Comparison of ENCODE assay signal across 13 mouse cellular contexts in genomic region chr7:127925252-127925651, GRCm38 (mm10). TPM values are rescaled to one million over a fixed set of nuclear protein-coding genes. Genes with fewer than 3 reads are reported as not detected.
DNase-seq lines count a peak whose midpoint lies in the region; ATAC-seq lines count a peak whose summit lies in the region.
"Had no signal": no experiment of that assay in that cellular context is flagged by ENCODE, and none has a peak within 500 bp of the region (broad histone marks: within the 10 kb centered on the region; RNA-seq: fewer than 3 reads in every experiment).

No protein-coding gene starts in this region.

- 0 out of 2 replicates have a peak overlapping the region, but pooled peaks have one; percentile 15 for H3K27ac ChIP-seq in forebrain, embryonic 10.5 days
- no peak overlapping the region for H3K27ac ChIP-seq in forebrain, embryonic 11.5 days (ENCODE audit: low read depth, low read length)
- peak overlapping the region; percentile 95 for H3K27ac ChIP-seq in stomach, embryonic 16.5 days (ENCODE audit: low read length)
- H3K27ac ChIP-seq: gastrocnemius, adult 2 months had no signal

- peaks cover 21% of the 10 kb centered on the region for H3K4me1 ChIP-seq in forebrain, embryonic 10.5 days
- H3K4me1 ChIP-seq in forebrain, embryonic 11.5 days (replicated peaks; ENCODE audit: control insufficient read depth, insufficient read depth, low read length): peaks cover 5% of the 10 kb centered on the region; the same call in 1 of the 2 replicates
- peaks cover 5% of the 10 kb centered on the region for H3K4me1 ChIP-seq in stomach, embryonic 16.5 days (ENCODE audit: control insufficient read depth, insufficient read depth, low read length)

- DNase-seq in forebrain, embryonic 10.5 days (ENCODE audit: extremely low spot score, low spot score): no peak
- DNase-seq in forebrain, embryonic 11.5 days (ENCODE audit: low spot score): no peak
- peak; percentile 94 for DNase-seq in kidney, adult 11 months
- peak; percentile 86 to 92 for DNase-seq in lung, adult 18-20 months
- no peak for DNase-seq in layer of hippocampus, postnatal 10 days (ENCODE audit: low spot score in 2 of 2)
- no peak for DNase-seq in cerebellum, postnatal 36 days
- DNase-seq in heart, postnatal 4 days: no peak
- DNase-seq: adrenal gland, postnatal 10 days; cerebellum, adult 11-12 months; gastrocnemius, adult 2 months; right cerebral cortex, adult 18-20 months had no signal

- no peaks in the 10 kb centered on the region for H3K9me3 ChIP-seq in forebrain, embryonic 10.5 days
- no peaks in the 10 kb centered on the region for H3K9me3 ChIP-seq in forebrain, embryonic 11.5 days (ENCODE audit: control insufficient read depth, low read length)
- H3K9me3 ChIP-seq in stomach, embryonic 16.5 days (replicated peaks; ENCODE audit: control insufficient read depth, low read length): no peaks in the 10 kb centered on the region

- no peak overlapping the region for H3K9ac ChIP-seq in forebrain, embryonic 11.5 days (ENCODE audit: low read length)
- H3K9ac ChIP-seq in stomach, embryonic 16.5 days (ENCODE audit: low read length): peak overlapping the region; percentile 58; the same call in 1 of the 2 replicates

- peaks cover 26% of the 10 kb centered on the region for H3K27me3 ChIP-seq in forebrain, embryonic 10.5 days (ENCODE audit: poor library complexity, severe bottlenecking)
- peaks cover 5% of the 10 kb centered on the region; the same call in 1 of the 2 replicates for H3K27me3 ChIP-seq in forebrain, embryonic 11.5 days (ENCODE audit: control insufficient read depth, insufficient read depth, low read length)
- H3K27me3 ChIP-seq in stomach, embryonic 16.5 days (ENCODE audit: control insufficient read depth, insufficient read depth, low read length): no peaks in the 10 kb centered on the region

- no peak overlapping the region for H3K4me3 ChIP-seq in forebrain, embryonic 10.5 days
- no peak overlapping the region for H3K4me3 ChIP-seq in forebrain, embryonic 11.5 days (ENCODE audit: low read depth, low read length)
- no peak overlapping the region for H3K4me3 ChIP-seq in stomach, embryonic 16.5 days (replicated peaks; ENCODE audit: low read length)
- H3K4me3 ChIP-seq: gastrocnemius, adult 2 months had no signal

- H3K36me3 ChIP-seq in forebrain, embryonic 10.5 days (replicated peaks): peaks cover 74% of the 10 kb centered on the region
- peaks cover 3% of the 10 kb centered on the region; the same call in 1 of the 2 replicates for H3K36me3 ChIP-seq in forebrain, embryonic 11.5 days (ENCODE audit: control insufficient read depth, insufficient read depth, low read length)
- peaks cover 6% of the 10 kb centered on the region for H3K36me3 ChIP-seq in stomach, embryonic 16.5 days (ENCODE audit: control insufficient read depth, insufficient read depth, low read length)

- 53% methylated on average over 5 of the region's 5 CpGs for WGBS in forebrain, embryonic 10.5 days
- 56% methylated on average over 5 of the region's 5 CpGs for WGBS in forebrain, embryonic 11.5 days
- 51% methylated on average over 5 of the region's 5 CpGs for WGBS in stomach, embryonic 16.5 days

- no peak for ATAC-seq in forebrain, embryonic 11.5 days (replicated peaks; ENCODE audit: low FRiP score)
- ATAC-seq in stomach, embryonic 16.5 days (ENCODE audit: insufficient read depth, low FRiP score): peak; percentile 85

- no peak overlapping the region for H3K4me2 ChIP-seq in forebrain, embryonic 11.5 days (ENCODE audit: low read depth, low read length, severe bottlenecking)
- peak overlapping the region; percentile 43; the same call in 1 of the 2 replicates for H3K4me2 ChIP-seq in stomach, embryonic 16.5 days (ENCODE audit: low read depth, low read length)

RNA-seq across cellular contexts. Expression of gene Prss8, which starts 4.7 kb away (rescaled TPM):
- polyA plus RNA-seq in forebrain, embryonic 10.5 days (2016; fragmentation: Nextera tagmentation; extraction: Ambion mirVana): 5.0 and 5.9 TPM in 2 replicates
- 1.8 and 3.1 TPM in 2 replicates for polyA plus RNA-seq in forebrain, embryonic 11.5 days (2014; fragmentation: Nextera tagmentation; extraction: Ambion mirVana)
- 63.8 and 78.8 TPM in 2 replicates for polyA plus RNA-seq in stomach, embryonic 16.5 days (2015; fragmentation: Nextera tagmentation; extraction: Ambion mirVana)
- 1 to 10 TPM; 1.7 to 1.8 TPM for total RNA-seq in layer of hippocampus, postnatal 10 days (2021)
- not detected for total RNA-seq in heart, postnatal 4 days (2021)
- total RNA-seq: gastrocnemius, adult 2 months; left cerebral cortex, postnatal 36 days had no signal

RNA-seq across cellular contexts. Expression of gene Kat8, which starts 12.9 kb away (rescaled TPM):
- polyA plus RNA-seq in forebrain, embryonic 10.5 days (2016; fragmentation: Nextera tagmentation; extraction: Ambion mirVana): 47.4 and 49.0 TPM in 2 replicates
- polyA plus RNA-seq in forebrain, embryonic 11.5 days (2014; fragmentation: Nextera tagmentation; extraction: Ambion mirVana): 55.9 and 58.3 TPM in 2 replicates
- polyA plus RNA-seq in stomach, embryonic 16.5 days (2015; fragmentation: Nextera tagmentation; extraction: Ambion mirVana): 27.6 and 29.2 TPM in 2 replicates
- total RNA-seq in layer of hippocampus, postnatal 10 days (2021): 10 to 100 TPM; 25.8 to 28.2 TPM
- total RNA-seq in heart, postnatal 4 days (2021): 10 to 100 TPM; 13.0 to 13.9 TPM

RNA-seq across cellular contexts. Expression of gene Prss36, which starts 21.3 kb away (rescaled TPM):
- 11.5 and 12.5 TPM in 2 replicates for polyA plus RNA-seq in forebrain, embryonic 10.5 days (2016; fragmentation: Nextera tagmentation; extraction: Ambion mirVana)
- 10.4 and 10.7 TPM in 2 replicates for polyA plus RNA-seq in forebrain, embryonic 11.5 days (2014; fragmentation: Nextera tagmentation; extraction: Ambion mirVana)
- 10.7 and 11.7 TPM in 2 replicates for polyA plus RNA-seq in stomach, embryonic 16.5 days (2015; fragmentation: Nextera tagmentation; extraction: Ambion mirVana)
- 10 to 100 TPM; 15.0 to 17.0 TPM for total RNA-seq in layer of hippocampus, postnatal 10 days (2021)
- 1 to 10 TPM; 4.0 to 4.8 TPM for total RNA-seq in heart, postnatal 4 days (2021)

RNA-seq across cellular contexts. Expression of gene Bckdk, which starts 21.4 kb away (rescaled TPM):
- 130 and 140 TPM in 2 replicates for polyA plus RNA-seq in forebrain, embryonic 10.5 days (2016; fragmentation: Nextera tagmentation; extraction: Ambion mirVana)
- 102 and 139 TPM in 2 replicates for polyA plus RNA-seq in forebrain, embryonic 11.5 days (2014; fragmentation: Nextera tagmentation; extraction: Ambion mirVana)
- polyA plus RNA-seq in stomach, embryonic 16.5 days (2015; fragmentation: Nextera tagmentation; extraction: Ambion mirVana): 134 and 148 TPM in 2 replicates
- 10 to 100 TPM; 45.9 to 48.6 TPM for total RNA-seq in layer of hippocampus, postnatal 10 days (2021)
- total RNA-seq in heart, postnatal 4 days (2021): 100 to 1,000 TPM; 102 to 113 TPM

RNA-seq across cellular contexts. Expression of gene Vkorc1, which starts 29.8 kb away (rescaled TPM):
- polyA plus RNA-seq in forebrain, embryonic 10.5 days (2016; fragmentation: Nextera tagmentation; extraction: Ambion mirVana): 32.2 and 41.4 TPM in 2 replicates
- polyA plus RNA-seq in forebrain, embryonic 11.5 days (2014; fragmentation: Nextera tagmentation; extraction: Ambion mirVana): 47.8 and 48.9 TPM in 2 replicates
- polyA plus RNA-seq in stomach, embryonic 16.5 days (2015; fragmentation: Nextera tagmentation; extraction: Ambion mirVana): 179 and 184 TPM in 2 replicates
- 10 to 100 TPM; 25.0 to 26.3 TPM for total RNA-seq in layer of hippocampus, postnatal 10 days (2021)
- total RNA-seq in heart, postnatal 4 days (2021): 10 to 100 TPM; 30.3 to 32.0 TPM

Comparison
In these comparisons a context has a peak if more than half of its experiments do, and no peak if none do; other contexts are left out.
1. DNase-seq: peak in kidney, adult 11 months (single experiment) and lung, adult 18-20 months (2 of 2); none in forebrain, embryonic 10.5 days (single experiment), forebrain, embryonic 11.5 days (single experiment), layer of hippocampus, postnatal 10 days (0 of 2), cerebellum, postnatal 36 days (0 of 2) and heart, postnatal 4 days (single experiment).